Mouse (Mus musculus): Measurements from ENCODE around the gene Sgcg. TPM values are rescaled to one million over a fixed set of nuclear protein-coding genes. Genes with fewer than 3 reads are reported as not detected.

Sgcg gene
- polyA plus RNA-seq, 2 experiments = 9.5 to 12.5 TPM

DNA sequence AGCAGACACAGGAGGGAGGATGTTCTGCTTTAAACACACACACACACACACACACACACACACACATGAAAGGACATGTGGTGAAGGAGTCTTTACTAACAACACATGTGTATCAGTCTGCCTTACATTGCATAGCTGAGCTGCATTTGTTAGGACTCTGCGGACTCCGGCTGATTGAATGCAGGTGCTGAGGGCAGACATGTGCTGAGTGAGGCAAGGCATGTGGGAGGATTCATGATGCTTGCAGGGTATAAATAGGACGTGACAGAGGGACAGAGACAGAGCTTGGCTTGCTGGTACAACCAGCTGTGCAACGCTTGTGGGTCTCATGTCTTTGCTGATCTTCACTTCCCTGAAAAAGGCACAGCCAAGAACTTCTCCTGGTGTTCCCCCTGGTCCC, 34.5 kb downstream of the Sgcg start:
- Histone ChIP-seq H3K36me3 (ENCODE audit: control insufficient read depth, insufficient read depth, low read length) (no peaks in the 10 kb centered on the region), H3K27ac (replicated peaks; ENCODE audit: low read depth, low read length) (no peak overlapping the region), H3K4me3 (replicated peaks; ENCODE audit: low read length) (no peak overlapping the region), H3K9ac (ENCODE audit: low read depth, low read length, severe bottlenecking) (no peak overlapping the region), H3K9me3 (ENCODE audit: control insufficient read depth, low read length) (no peaks in the 10 kb centered on the region), H3K27me3 (ENCODE audit: control insufficient read depth, insufficient read depth, low read length) (no peaks in the 10 kb centered on the region), H3K4me1 (ENCODE audit: control insufficient read depth, insufficient read depth, low read length) (no peaks in the 10 kb centered on the region), H3K4me2 (replicated peaks; ENCODE audit: low read depth, low read length, severe bottlenecking) (no peak overlapping the region)
- ATAC-seq (ENCODE audit: low FRiP score, low read depth) = no peak
- TF ChIP-seq POLR2A (IDR thresholded peaks at IDR 0.05; ENCODE audit: borderline replicate concordance, extremely low read depth, insufficient read depth, insufficient read length) = no peak
- peak; percentile 23 for DNase-seq (ENCODE audit: low spot score)
- WGBS = 53% methylated on average over 4 of the region's 4 CpGs

DNA sequence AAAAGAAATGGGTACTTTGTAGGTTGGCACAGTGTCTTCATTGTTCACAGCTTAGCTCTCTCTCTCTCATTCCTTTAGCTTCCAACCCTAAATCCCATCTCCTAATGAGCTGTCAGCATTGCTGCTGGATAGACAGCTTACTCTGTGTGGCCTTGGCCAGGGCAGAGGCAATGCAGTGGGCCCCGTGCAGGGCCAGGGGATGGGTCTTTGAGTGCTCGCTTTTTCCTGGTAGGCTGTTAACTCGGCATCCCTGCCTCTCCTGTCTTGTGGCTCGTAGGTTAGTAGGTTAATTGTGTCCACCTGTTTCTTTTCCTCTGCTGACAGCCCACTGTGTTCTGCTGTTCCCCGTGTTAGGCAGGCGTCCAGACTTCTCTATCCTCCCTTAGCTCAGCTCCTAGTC, 35.8 kb downstream of the Sgcg start:
- no peak for DNase-seq (ENCODE audit: low spot score)
- Histone ChIP-seq H3K4me3 (replicated peaks; ENCODE audit: low read length) (no peak overlapping the region), H3K9me3 (ENCODE audit: control insufficient read depth, low read length) (no peaks in the 10 kb centered on the region), H3K4me1 (ENCODE audit: control insufficient read depth, insufficient read depth, low read length) (no peaks in the 10 kb centered on the region), H3K27ac (replicated peaks; ENCODE audit: low read depth, low read length) (no peak overlapping the region), H3K9ac (ENCODE audit: low read depth, low read length, severe bottlenecking) (no peak overlapping the region), H3K4me2 (replicated peaks; ENCODE audit: low read depth, low read length, severe bottlenecking) (no peak overlapping the region), H3K27me3 (ENCODE audit: control insufficient read depth, insufficient read depth, low read length) (no peaks in the 10 kb centered on the region), H3K36me3 (ENCODE audit: control insufficient read depth, insufficient read depth, low read length) (no peaks in the 10 kb centered on the region)
- no peak for TF ChIP-seq POLR2A (IDR thresholded peaks at IDR 0.05; ENCODE audit: borderline replicate concordance, extremely low read depth, insufficient read depth, insufficient read length)
- ATAC-seq (ENCODE audit: low FRiP score, low read depth) = no peak
- 39% methylated on average over 6 of the region's 6 CpGs for WGBS

DNA sequence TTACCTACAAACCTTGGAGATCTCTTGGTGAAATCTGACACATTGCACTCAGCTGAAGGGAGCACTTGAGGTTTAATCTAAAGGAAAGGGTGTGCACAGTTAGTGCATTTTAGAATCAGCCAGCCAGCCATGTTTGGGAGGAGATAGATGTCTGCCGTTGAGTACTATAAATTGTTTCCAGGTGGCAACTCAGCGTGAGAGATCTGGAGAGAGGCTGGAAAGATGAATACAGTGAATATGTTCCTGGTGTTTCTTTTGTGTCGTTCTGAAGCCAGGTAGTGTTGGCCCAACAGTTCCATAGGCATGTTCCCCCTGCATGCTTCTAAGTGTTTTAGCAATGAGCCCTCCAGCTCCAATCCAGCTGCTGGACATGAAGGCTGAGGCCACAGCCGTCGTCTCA, 37.1 kb downstream of the Sgcg start:
- Histone ChIP-seq H3K36me3 (ENCODE audit: control insufficient read depth, insufficient read depth, low read length) (no peaks in the 10 kb centered on the region), H3K4me1 (ENCODE audit: control insufficient read depth, insufficient read depth, low read length) (no peaks in the 10 kb centered on the region), H3K9me3 (ENCODE audit: control insufficient read depth, low read length) (no peaks in the 10 kb centered on the region), H3K27me3 (ENCODE audit: control insufficient read depth, insufficient read depth, low read length) (no peaks in the 10 kb centered on the region), H3K4me2 (replicated peaks; ENCODE audit: low read depth, low read length, severe bottlenecking) (no peak overlapping the region), H3K9ac (ENCODE audit: low read depth, low read length, severe bottlenecking) (no peak overlapping the region), H3K27ac (replicated peaks; ENCODE audit: low read depth, low read length) (no peak overlapping the region), H3K4me3 (replicated peaks; ENCODE audit: low read length) (no peak overlapping the region)
- TF ChIP-seq POLR2A (IDR thresholded peaks at IDR 0.05; ENCODE audit: borderline replicate concordance, extremely low read depth, insufficient read depth, insufficient read length) = no peak
- ATAC-seq (ENCODE audit: low FRiP score, low read depth) (no peak), DNase-seq (ENCODE audit: low spot score) (no peak)
- 41% methylated on average over 5 of the region's 5 CpGs for WGBS

DNA sequence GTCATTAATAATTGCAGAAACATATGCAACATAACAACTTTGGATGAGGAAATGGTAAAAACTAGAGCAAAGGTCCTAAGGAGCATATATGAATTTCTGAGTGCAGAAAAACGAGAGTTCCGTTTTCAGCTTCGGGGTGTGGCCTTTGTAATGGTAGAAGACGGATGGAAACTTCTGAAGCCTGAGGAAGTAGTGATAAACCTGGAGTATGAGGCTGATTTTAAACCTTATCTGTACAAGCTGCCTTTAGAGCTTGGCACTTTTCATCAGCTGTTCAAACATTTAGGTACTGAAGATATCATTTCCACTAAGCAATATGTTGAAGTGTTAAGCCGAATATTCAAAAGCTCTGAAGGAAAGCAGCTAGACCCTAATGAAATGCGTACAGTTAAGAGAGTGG, 46.5 kb downstream of the Sgcg start:
- no peaks in the 10 kb centered on the region for H3K4me1 ChIP-seq (ENCODE audit: control insufficient read depth, insufficient read depth, low read length)
- ATAC-seq (ENCODE audit: low FRiP score, low read depth) (no peak), DNase-seq (ENCODE audit: low spot score) (no peak)
- no peak overlapping the region for H3K27ac ChIP-seq (replicated peaks; ENCODE audit: low read depth, low read length)
- H3K36me3 ChIP-seq (ENCODE audit: control insufficient read depth, insufficient read depth, low read length) = 0 out of 2 replicates have a peak, but pooled peaks cover 2% of the 10 kb centered on the region
- no peak overlapping the region for H3K4me2 ChIP-seq (replicated peaks; ENCODE audit: low read depth, low read length, severe bottlenecking)
- H3K4me3 ChIP-seq (replicated peaks; ENCODE audit: low read length) = no peak overlapping the region
- no peak for TF ChIP-seq POLR2A (IDR thresholded peaks at IDR 0.05; ENCODE audit: borderline replicate concordance, extremely low read depth, insufficient read depth, insufficient read length)
- 0 out of 2 replicates have a peak, but pooled peaks cover 5% of the 10 kb centered on the region for H3K9me3 ChIP-seq (ENCODE audit: control insufficient read depth, low read length)
- no peak overlapping the region for H3K9ac ChIP-seq (ENCODE audit: low read depth, low read length, severe bottlenecking)
- 95% methylated on average over 6 of the region's 6 CpGs for whole genome bisulfite sequencing
- H3K27me3 ChIP-seq (ENCODE audit: control insufficient read depth, insufficient read depth, low read length) = no peaks in the 10 kb centered on the region

DNA sequence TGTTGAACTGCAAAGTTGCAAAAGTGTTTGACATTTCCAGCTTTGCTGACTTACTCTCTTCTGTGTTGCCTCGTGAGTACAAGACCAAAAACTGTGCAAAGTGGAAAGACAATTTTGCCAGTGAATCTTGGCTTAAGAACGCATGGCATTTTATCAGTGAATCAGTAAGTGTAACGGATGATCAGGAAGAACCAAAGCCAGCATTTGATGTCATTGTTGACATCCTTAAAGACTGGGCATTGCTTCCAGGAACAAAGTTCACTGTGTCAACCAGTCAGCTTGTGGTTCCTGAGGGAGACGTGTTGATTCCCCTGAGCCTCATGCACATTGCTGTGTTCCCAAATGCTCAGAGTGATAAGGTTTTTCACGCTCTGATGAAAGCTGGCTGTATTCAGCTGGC, 48.2 kb downstream of the Sgcg start:
- Histone ChIP-seq H3K36me3 (ENCODE audit: control insufficient read depth, insufficient read depth, low read length) (peaks cover 15% of the 10 kb centered on the region), H3K4me3 (replicated peaks; ENCODE audit: low read length) (no peak overlapping the region), H3K27ac (replicated peaks; ENCODE audit: low read depth, low read length) (no peak overlapping the region), H3K4me2 (replicated peaks; ENCODE audit: low read depth, low read length, severe bottlenecking) (no peak overlapping the region), H3K9ac (ENCODE audit: low read depth, low read length, severe bottlenecking) (no peak overlapping the region), H3K9me3 (ENCODE audit: control insufficient read depth, low read length) (0 out of 2 replicates have a peak, but pooled peaks cover 5% of the 10 kb centered on the region), H3K4me1 (ENCODE audit: control insufficient read depth, insufficient read depth, low read length) (no peaks in the 10 kb centered on the region), H3K27me3 (ENCODE audit: control insufficient read depth, insufficient read depth, low read length) (no peaks in the 10 kb centered on the region)
- no peak for ATAC-seq (ENCODE audit: low FRiP score, low read depth)
- DNase-seq (ENCODE audit: low spot score) = no peak
- WGBS = 94% methylated on average over 5 of the region's 5 CpGs
- TF ChIP-seq POLR2A (IDR thresholded peaks at IDR 0.05; ENCODE audit: borderline replicate concordance, extremely low read depth, insufficient read depth, insufficient read length) = no peak

DNA sequence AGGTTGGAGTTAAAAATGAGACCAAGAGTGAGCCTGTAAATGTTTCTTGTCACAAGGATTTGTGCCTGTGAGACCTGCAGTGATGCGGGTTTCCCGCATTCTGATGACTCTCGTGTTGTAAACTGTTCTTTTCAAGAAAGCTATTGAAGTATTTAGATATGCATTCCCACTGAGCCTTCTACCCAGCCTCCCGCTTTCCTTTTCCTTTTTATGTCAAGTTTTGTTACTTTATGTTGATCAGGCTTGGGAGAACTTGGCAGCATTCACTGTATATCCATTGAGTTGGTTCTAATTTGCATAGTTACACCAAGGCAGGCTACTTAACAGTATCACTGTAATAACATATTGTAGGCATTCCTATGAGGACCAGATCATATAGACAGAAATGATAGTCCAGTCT, 63.9 kb downstream of the Sgcg start:
- Histone ChIP-seq H3K36me3 (ENCODE audit: control insufficient read depth, insufficient read depth, low read length) (peaks cover 34% of the 10 kb centered on the region), H3K27ac (replicated peaks; ENCODE audit: low read depth, low read length) (no peak overlapping the region), H3K27me3 (ENCODE audit: control insufficient read depth, insufficient read depth, low read length) (no peaks in the 10 kb centered on the region), H3K9me3 (ENCODE audit: control insufficient read depth, low read length) (no peaks in the 10 kb centered on the region), H3K4me1 (ENCODE audit: control insufficient read depth, insufficient read depth, low read length) (no peaks in the 10 kb centered on the region), H3K4me3 (replicated peaks; ENCODE audit: low read length) (no peak overlapping the region), H3K4me2 (replicated peaks; ENCODE audit: low read depth, low read length, severe bottlenecking) (no peak overlapping the region), H3K9ac (ENCODE audit: low read depth, low read length, severe bottlenecking) (no peak overlapping the region)
- WGBS = 88% methylated on average over 4 of the region's 4 CpGs
- TF ChIP-seq POLR2A (IDR thresholded peaks at IDR 0.05; ENCODE audit: borderline replicate concordance, extremely low read depth, insufficient read depth, insufficient read length) = no peak
- ATAC-seq (ENCODE audit: low FRiP score, low read depth) (no peak), DNase-seq (ENCODE audit: low spot score) (no peak)

Measured in limb, embryonic 14.5 days (tissue).